In the genomic region with DNA sequence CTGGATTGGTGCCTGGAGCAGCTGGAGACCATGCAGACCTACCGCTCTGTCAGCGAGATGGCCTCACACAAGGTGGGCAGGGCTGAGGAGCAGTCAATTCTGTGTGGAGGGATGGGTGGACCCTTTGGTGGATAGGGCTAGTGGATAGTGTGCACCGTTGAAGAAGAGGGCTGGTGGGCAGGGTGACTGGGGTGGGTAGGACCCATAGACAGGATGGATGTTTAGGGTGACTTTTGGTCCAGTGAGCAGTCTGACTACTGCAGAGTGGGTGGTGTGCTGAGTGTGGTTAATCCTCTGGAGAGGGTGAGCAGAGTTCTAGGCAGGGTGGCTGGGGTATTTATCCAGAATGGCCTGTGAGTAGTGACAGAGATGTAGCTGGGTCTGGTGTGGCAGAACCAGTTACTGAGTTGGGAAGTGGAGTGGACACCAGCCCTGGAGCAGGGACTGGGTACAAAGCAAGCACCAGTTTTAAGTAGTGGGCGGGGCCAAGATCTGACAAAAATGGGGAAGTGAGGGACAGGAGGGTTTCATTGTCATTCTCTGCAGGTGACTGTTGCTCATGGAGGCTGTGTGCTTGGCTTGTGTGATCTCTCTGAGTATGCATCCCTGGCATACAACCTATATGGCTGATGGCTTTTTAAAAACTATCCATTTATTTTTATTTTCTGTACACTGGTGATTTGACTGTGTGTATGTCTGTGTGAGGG, we compare ENCODE assay signal across 24 mouse cellular contexts. TPM values are rescaled to one million over a fixed set of nuclear protein-coding genes. Genes with fewer than 3 reads are reported as not detected.
DNase-seq lines count a peak whose midpoint lies in the region; ATAC-seq and TF ChIP-seq lines count a peak whose summit lies in the region.
"Had no signal": no experiment of that assay in that cellular context is flagged by ENCODE, and none has a peak within 500 bp of the region (broad histone marks: within the 10 kb centered on the region; RNA-seq: fewer than 3 reads in every experiment).

No protein-coding gene starts in this region.

- H3K4me3 ChIP-seq in lung, adult 2 months (replicated peaks; ENCODE audit: extremely low read depth, low read depth, low read length): no peak overlapping the region
- no peak overlapping the region for H3K4me3 ChIP-seq in G1E (ENCODE audit: low read depth, low read length)
- H3K4me3 ChIP-seq: erythroblast, embryonic 14.5 days; heart, adult 2 months; layer of hippocampus, adult 2 months; midbrain, embryonic 15.5 days; neural tube, embryonic 15.5 days had no signal

- WGBS in lung, adult 2 months: 81% methylated on average over 4 of the region's 4 CpGs

- peaks cover 22% of the 10 kb centered on the region for H3K27me3 ChIP-seq in G1E (ENCODE audit: insufficient read depth, low read length)
- no peaks in the 10 kb centered on the region for H3K27me3 ChIP-seq in splenic B cell, adult 2 months (ENCODE audit: control insufficient read depth, insufficient read depth, low read length, poor library complexity, severe bottlenecking)
- H3K27me3 ChIP-seq: midbrain, embryonic 15.5 days; neural tube, embryonic 15.5 days had no signal

- H3K4me1 ChIP-seq in lung, adult 2 months (ENCODE audit: control insufficient read depth, insufficient read depth, low read length): no peaks in the 10 kb centered on the region
- H3K4me1 ChIP-seq in G1E (ENCODE audit: insufficient read depth, low read depth, low read length): peaks cover 17% of the 10 kb centered on the region

- TF ChIP-seq POLR2A in lung, adult 2 months (IDR thresholded peaks at IDR 0.05; ENCODE audit: borderline replicate concordance, extremely low read depth, low read depth, low read length): no peak

- DNase-seq in lung, postnatal 36 days: peak; percentile 50
- no peak for DNase-seq in lung, adult 2 months
- DNase-seq in G1E (ENCODE audit: low spot score): peak; percentile 66
- peak; percentile 81 for DNase-seq in splenic B cell, adult 2 months (ENCODE audit: low read depth, low spot score)
- no peak for DNase-seq in left cerebral cortex, postnatal 25 days (ENCODE audit: low spot score in 2 of 2)
- no peak for DNase-seq in kidney, postnatal 14 days
- DNase-seq: adrenal gland, postnatal 36 days; cerebellum, adult 2 months; gastrocnemius, postnatal 10 days; heart, adult 2 months; heart, postnatal 36 days; kidney, adult 11 months; kidney, postnatal 10 days; layer of hippocampus, postnatal 36 days; lung, embryonic 14.5 days; thymus, postnatal 36 days had no signal

- intact Hi-C loops in left cerebral cortex, postnatal 25 days (cut with DNase I): loop anchor here (2.0 kb wide), 1 partner anchor 30 kb away; the partner anchor contains the start of gene Pde4a

- no peak for TF ChIP-seq CTCF in lung, adult 2 months (IDR thresholded peaks at IDR 0.05; ENCODE audit: insufficient read depth, low read length)
- no peak for TF ChIP-seq CTCF in G1E (IDR thresholded peaks at IDR 0.05; ENCODE audit: low read depth, low read length)

- peak; percentile 26; the same call in 1 of the 2 replicates for ATAC-seq in G1E (ENCODE audit: extremely low read depth, insufficient number of reproducible peaks, low FRiP score, poor library complexity, severe bottlenecking)
- peak; percentile 83 for ATAC-seq in megakaryocyte, adult 5-6 weeks (ENCODE audit: poor library complexity, severe bottlenecking)
- ATAC-seq: forebrain, embryonic 14.5 days; hindbrain, embryonic 16.5 days; midbrain, embryonic 15.5 days had no signal

- H3K36me3 ChIP-seq in G1E (replicated peaks): no peaks in the 10 kb centered on the region
- no peaks in the 10 kb centered on the region for H3K36me3 ChIP-seq in splenic B cell, adult 2 months (ENCODE audit: control insufficient read depth, insufficient read depth, low read length, poor library complexity, severe bottlenecking)
- H3K36me3 ChIP-seq: midbrain, embryonic 15.5 days; neural tube, embryonic 15.5 days had no signal

- H3K9me3 ChIP-seq in G1E (replicated peaks): no peaks in the 10 kb centered on the region
- H3K9me3 ChIP-seq: midbrain, embryonic 15.5 days; neural tube, embryonic 15.5 days had no signal

RNA-seq across cellular contexts. Expression of gene Pde4a, which starts 29.4 kb away (rescaled TPM):
- 13.1 and 13.8 TPM in 2 replicates for polyA plus RNA-seq in lung, adult 2 months (2012; rRNA removed)
- total RNA-seq in G1E (2014; fragmentation: Nextera tagmentation) (2.5 and 2.9 TPM in 2 replicates), G1E (2017) (1.5 and 1.7 TPM in 2 replicates)
- polyA plus RNA-seq in G1E (2012): 1.4 and 1.5 TPM in 2 replicates
- total RNA-seq in megakaryocyte, adult 5-6 weeks (2015): 6.8 and 7.3 TPM in 2 replicates
- 3.0 and 3.9 TPM in 2 replicates for total RNA-seq in megakaryocyte, adult 5-6 weeks (2017)
- total RNA-seq in left cerebral cortex, postnatal 25 days (2021): 10 to 100 TPM; 88.9 to 94.4 TPM

RNA-seq across cellular contexts. Expression of gene Keap1, which starts 44.2 kb away (rescaled TPM):
- polyA plus RNA-seq in lung, adult 2 months (2012; rRNA removed): 81.2 and 88.3 TPM in 2 replicates
- total RNA-seq in G1E (2014; fragmentation: Nextera tagmentation): 16.7 and 21.3 TPM in 2 replicates
- total RNA-seq in G1E (2017): 46.4 and 48.1 TPM in 2 replicates
- 73.3 and 81.7 TPM in 2 replicates for polyA plus RNA-seq in G1E (2012)
- 17.7 and 18.8 TPM in 2 replicates for total RNA-seq in megakaryocyte, adult 5-6 weeks (2015)
- total RNA-seq in megakaryocyte, adult 5-6 weeks (2017): 34.0 and 36.9 TPM in 2 replicates
- total RNA-seq in left cerebral cortex, postnatal 25 days (2021): 10 to 100 TPM; 49.2 to 51.0 TPM

RNA-seq across cellular contexts. Expression of gene Cdc37, which starts 45.2 kb away (rescaled TPM):
- polyA plus RNA-seq in lung, adult 2 months (2012; rRNA removed): 49.3 and 65.5 TPM in 2 replicates
- total RNA-seq in G1E (2014; fragmentation: Nextera tagmentation) (80.4 and 86.7 TPM in 2 replicates), G1E (2017) (124 and 193 TPM in 2 replicates)
- 213 and 280 TPM in 2 replicates for polyA plus RNA-seq in G1E (2012)
- 39.6 and 49.0 TPM in 2 replicates for total RNA-seq in megakaryocyte, adult 5-6 weeks (2015)
- total RNA-seq in megakaryocyte, adult 5-6 weeks (2017): 149 and 165 TPM in 2 replicates
- total RNA-seq in left cerebral cortex, postnatal 25 days (2021): 100 to 1,000 TPM; 144 to 153 TPM

RNA-seq across cellular contexts. Expression of gene S1pr5, which starts 53.3 kb away (rescaled TPM):
- 9.7 and 11.3 TPM in 2 replicates for polyA plus RNA-seq in lung, adult 2 months (2012; rRNA removed)
- total RNA-seq in G1E (2014; fragmentation: Nextera tagmentation) (not detected in 2 replicates), G1E (2017) (0.11 TPM in 1 of 2 replicates, not detected in the other)
- not detected in 2 replicates for polyA plus RNA-seq in G1E (2012)
- 3.6 and 4.0 TPM in 2 replicates for total RNA-seq in megakaryocyte, adult 5-6 weeks (2015)
- 7.9 and 9.0 TPM in 2 replicates for total RNA-seq in megakaryocyte, adult 5-6 weeks (2017)
- 1 to 10 TPM; 7.8 to 8.3 TPM for total RNA-seq in left cerebral cortex, postnatal 25 days (2021)
- polyA plus RNA-seq: erythroblast, embryonic 14.5 days; lung, embryonic 14.5 days; macrophage had no signal

Comparison
In these comparisons a context has a peak if more than half of its experiments do, and no peak if none do; other contexts are left out.
1. DNase-seq: peak in lung, postnatal 36 days (single experiment), G1E (single experiment) and splenic B cell, adult 2 months (single experiment); none in lung, adult 2 months (single experiment), left cerebral cortex, postnatal 25 days (0 of 2) and kidney, postnatal 14 days (single experiment).
2. RNA of gene Pde4a, which starts 29.4 kb away (total RNA-seq): 88.9 to 94.4 TPM in left cerebral cortex, postnatal 25 days; 3.0 to 7.3 TPM in megakaryocyte, adult 5-6 weeks and 1.5 to 2.9 TPM in G1E; every median in the first group is over 10 times any median in the second.